Comparison of ENCODE assay signal across 24 mouse cellular contexts in the genomic region with DNA sequence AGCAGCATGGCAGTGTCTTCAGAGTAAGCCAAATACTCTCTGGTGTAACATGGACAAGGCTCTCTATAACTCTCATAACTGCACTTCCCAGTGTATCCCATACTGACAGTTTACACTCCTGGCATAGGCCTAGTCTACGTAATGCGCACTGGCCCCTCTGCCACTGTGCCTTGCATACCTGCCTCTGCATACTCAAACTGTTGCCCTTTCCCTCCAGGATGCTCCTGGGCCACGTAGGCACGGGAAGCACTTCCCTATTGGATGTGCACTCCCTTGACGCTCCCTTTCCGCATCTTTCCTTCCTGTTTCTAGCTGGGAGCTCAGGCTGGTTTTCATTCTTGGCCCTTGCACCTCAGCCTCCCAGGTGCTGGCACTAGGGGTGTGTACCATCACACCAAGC. TPM values are rescaled to one million over a fixed set of nuclear protein-coding genes. Genes with fewer than 3 reads are reported as not detected.
A peak's percentile ranks its signal among the peaks of the same experiment; 100 is the strongest.
DNase-seq lines count a peak whose midpoint lies in the region; ATAC-seq and TF ChIP-seq lines count a peak whose summit lies in the region.
"Had no signal": no experiment of that assay in that cellular context is flagged by ENCODE, and none has a peak within 500 bp of the region (broad histone marks: within the 10 kb centered on the region; RNA-seq: fewer than 3 reads in every experiment).

No protein-coding gene starts in this region.

- no peaks in the 10 kb centered on the region for H3K9me3 ChIP-seq in megakaryocyte, embryonic 14.5 days
- H3K9me3 ChIP-seq: embryonic facial prominence, embryonic 10.5 days; embryonic facial prominence, embryonic 12.5 days; forebrain, embryonic 10.5 days; forebrain, embryonic 12.5 days had no signal

- no peaks in the 10 kb centered on the region for H3K79me2 ChIP-seq in myocyte (ENCODE audit: control insufficient read depth, insufficient read depth)

- no peak overlapping the region for H3ac ChIP-seq in myocyte (ENCODE audit: control insufficient read depth, insufficient read length)

- peaks cover 9% of the 10 kb centered on the region; the same call in 1 of the 2 replicates for H3K4me1 ChIP-seq in megakaryocyte, embryonic 14.5 days
- H3K4me1 ChIP-seq: embryonic facial prominence, embryonic 10.5 days; embryonic facial prominence, embryonic 12.5 days; forebrain, embryonic 10.5 days; forebrain, embryonic 12.5 days had no signal

- H3K27me3 ChIP-seq in megakaryocyte, embryonic 14.5 days (replicated peaks) = no peaks in the 10 kb centered on the region
- no peaks in the 10 kb centered on the region for H3K27me3 ChIP-seq in myocyte (ENCODE audit: control insufficient read depth, insufficient read depth, insufficient read length)
- H3K27me3 ChIP-seq: embryonic facial prominence, embryonic 12.5 days; forebrain, embryonic 12.5 days had no signal

- DNase-seq in heart, adult 11 months = peak; percentile 82
- no peak for DNase-seq in heart, adult 18-20 months
- DNase-seq in layer of hippocampus, adult 9-11 months = no peak
- DNase-seq: adrenal gland, adult 2 months; adrenal gland, postnatal 10 days; adrenal gland, postnatal 25 days; B cell, adult 2 months; cerebellum, adult 11 months; cerebellum, adult 18-20 months; cerebellum, adult 8-10 months; cerebellum, adult 9-11 months; cerebellum, postnatal 14 days; cerebellum, postnatal 36 days had no signal

- peak overlapping the region; percentile 11 for H3K4me3 ChIP-seq in megakaryocyte, embryonic 14.5 days (replicated peaks)
- H3K4me3 ChIP-seq in myocyte = no peak overlapping the region
- H3K4me3 ChIP-seq: embryonic facial prominence, embryonic 10.5 days; embryonic facial prominence, embryonic 12.5 days; erythroblast, embryonic 14.5 days; forebrain, embryonic 10.5 days; forebrain, embryonic 12.5 days had no signal

- ATAC-seq in megakaryocyte, adult 5-6 weeks (ENCODE audit: poor library complexity, severe bottlenecking) = no peak
- ATAC-seq: CD4-positive, CD25-positive, alpha-beta regulatory T cell, adult 4 months; forebrain, embryonic 14.5 days; forebrain, embryonic 16.5 days had no signal

- H3K36me3 ChIP-seq in megakaryocyte, embryonic 14.5 days (replicated peaks; ENCODE audit: low read length) = peaks cover 88% of the 10 kb centered on the region
- peaks cover 42% of the 10 kb centered on the region for H3K36me3 ChIP-seq in myocyte (ENCODE audit: control insufficient read depth, insufficient read depth)

- peak; percentile 44 for TF ChIP-seq POLR2A in myocyte (IDR thresholded peaks at IDR 0.05; ENCODE audit: insufficient read length, low read depth)

- no peak overlapping the region for H3K4me2 ChIP-seq in myocyte (ENCODE audit: low read depth)
- H3K4me2 ChIP-seq: embryonic facial prominence, embryonic 12.5 days; forebrain, embryonic 12.5 days had no signal

TF ChIP-seq in myocyte, 11 proteins besides CTCF, POLR2A, EP300 and RAD21:
- TF ChIP-seq TCF3 (IDR thresholded peaks at IDR 0.05; ENCODE audit: insufficient read length, low read depth) (no peak), MYOD1 (IDR thresholded peaks at IDR 0.05; ENCODE audit: control insufficient read depth in 1 of 3, insufficient read length in 2 of 3, low read depth in 2 of 3) (no peak), POLR2AphosphoS2 (IDR thresholded peaks at IDR 0.05; ENCODE audit: insufficient read length, low read depth) (peak; percentile 91), MAX (IDR thresholded peaks at IDR 0.05; ENCODE audit: low read depth) (no peak)

RNA-seq across cellular contexts. Expression of a gene that starts 21.7 kb away (rescaled TPM):
- 100 to 1,000 TPM; 154 to 176 TPM for total RNA-seq in heart, adult 18-20 months (2021)
- 70.2 and 148 TPM in 2 replicates for polyA plus RNA-seq in megakaryocyte, embryonic 14.5 days (2012; ENCODE audit: insufficient read depth, low replicate concordance)
- total RNA-seq in megakaryocyte, adult 5-6 weeks (2015) = 180 and 198 TPM in 2 replicates
- 196 and 202 TPM in 2 replicates for total RNA-seq in megakaryocyte, adult 5-6 weeks (2017)
- 132 TPM for polyA plus RNA-seq in myocyte (2012; fragmentation: generic; extraction: Trizol)

RNA-seq across cellular contexts. Expression of a gene that starts 21.8 kb away (rescaled TPM):
- under 1 TPM; 0.41 to 0.55 TPM for total RNA-seq in heart, adult 18-20 months (2021)
- polyA plus RNA-seq in megakaryocyte, embryonic 14.5 days (2012; ENCODE audit: insufficient read depth, low replicate concordance) = 1.1 TPM in 1 of 2 replicates, not detected in the other
- 0.20 and 0.43 TPM in 2 replicates for total RNA-seq in megakaryocyte, adult 5-6 weeks (2015)
- 0.94 and 3.7 TPM in 2 replicates for total RNA-seq in megakaryocyte, adult 5-6 weeks (2017)
- polyA plus RNA-seq in myocyte (2012; fragmentation: generic; extraction: Trizol) = not detected
- polyA plus RNA-seq: adrenal gland, adult 2 months; erythroblast, embryonic 14.5 days had no signal
